Mouse (Mus musculus) bone marrow, adult 2 months (tissue): ENCODE results near the gene Pitpnm1.

ENCODE experiments used
- CTCF ChIP-seq: fragments of 200-500 bp; IDR thresholded peaks from 2 replicates; pipeline ENCODE4 v1.5.1; 2011; ENCODE audit warnings: low read length, control low read depth; ENCODE audit not compliant: control insufficient read depth, insufficient read depth
- POLR2A ChIP-seq: fragments of 200-500 bp; IDR thresholded peaks from 2 replicates; pipeline ENCODE4 v1.6.1; 2011; ENCODE audit warnings: low read depth, mild to moderate bottlenecking, control low read depth, low read length, borderline replicate concordance; ENCODE audit not compliant: control insufficient read depth

- TF ChIP-seq POLR2A (no peak), CTCF (no peak)
Measured at GRCm38 (mm10) chr19:4092750-4093149, 7.0 kb upstream of the Pitpnm1 start.
